Mouse (Mus musculus) CH12.LX (cell line): Measurements from ENCODE around the gene Olfr288. TPM values are rescaled to one million over a fixed set of nuclear protein-coding genes. Genes with fewer than 3 reads are reported as not detected.

Source experiments
- DNase-seq: peaks from one replicate; pipeline ENCODE4 v3.0.0-alpha.2; 2013; ENCODE audit errors: extremely low read depth
- H3K27ac ChIP-seq: 2 replicates; pipeline ENCODE4 v1.5.1; 2012; ENCODE audit warnings: low read depth, mild to moderate bottlenecking, control low read depth, moderate library complexity; ENCODE audit not compliant: insufficient read depth
- H3K27me3 ChIP-seq: replicated peaks from 2 replicates; pipeline ENCODE3; 2012; ENCODE audit warnings: inconsistent platforms
- H3K36me3 ChIP-seq, 2 experiments: replicated peaks in 1 of 2; 2 replicates each; pipeline versions ENCODE3 to v1.6.1; 2012; ENCODE audit warnings: inconsistent platforms in 1 of 2, low read length in 1 of 2, mild to moderate bottlenecking in 1 of 2, mixed read lengths in 1 of 2, moderate library complexity in 1 of 2; ENCODE audit not compliant: control insufficient read depth in 1 of 2, insufficient read depth in 1 of 2
- H3K4me1 ChIP-seq, 2 experiments: 2 replicates each; pipeline ENCODE4 v1.6.1; 2012; ENCODE audit warnings: inconsistent platforms in 1 of 2, moderate library complexity in 1 of 2; ENCODE audit not compliant: insufficient read depth in 2 of 2, control insufficient read depth in 1 of 2
- H3K4me2 ChIP-seq: 2 replicates; pipeline ENCODE4 v1.6.1; 2012; ENCODE audit warnings: low read depth, mild to moderate bottlenecking, control low read depth; ENCODE audit not compliant: poor library complexity, insufficient read depth, severe bottlenecking
- H3K4me3 ChIP-seq, 3 experiments: fragments of 150-350 bp in 1 of 3; sonication (generic) in 1 of 3; replicated peaks in 1 of 3; 2 replicates each; pipeline versions ENCODE3 to v1.5.1; 2011 to 2012; ENCODE audit warnings: low read depth in 2 of 3, low read length in 2 of 3, mild to moderate bottlenecking in 2 of 3, moderate library complexity in 2 of 3, control low read depth in 1 of 3, improper control_type of control experiment in 1 of 3, inconsistent platforms in 1 of 3, mixed read lengths in 1 of 3; ENCODE audit not compliant: poor library complexity in 1 of 3
- H3K79me2 ChIP-seq: replicated peaks from 2 replicates; pipeline ENCODE4 v1.6.1; 2012; ENCODE audit warnings: mild to moderate bottlenecking, moderate library complexity; ENCODE audit not compliant: control insufficient read depth, poor library complexity, insufficient read depth, severe bottlenecking; ENCODE audit errors: extremely low read depth
- H3K9ac ChIP-seq: 2 replicates; pipeline ENCODE4 v1.6.1; 2012; ENCODE audit warnings: low read depth, mild to moderate bottlenecking, control low read depth, moderate library complexity; ENCODE audit not compliant: insufficient read depth
- H3K9me3 ChIP-seq: replicated peaks from 2 replicates; pipeline ENCODE3; 2012; ENCODE audit warnings: low read length, inconsistent platforms, mixed read lengths
- CHD2 ChIP-seq: IDR thresholded peaks from 2 replicates; pipeline ENCODE4 v1.6.1; 2011; ENCODE audit warnings: low read length, improper control_type of control experiment
- ELF1 ChIP-seq: IDR thresholded peaks from 2 replicates; pipeline ENCODE4 v1.6.1; 2014; ENCODE audit warnings: low read depth, mild to moderate bottlenecking, inconsistent platforms, low read length, improper control_type of control experiment
- ETS1 ChIP-seq: conservative IDR thresholded peaks from 2 replicates; pipeline ENCODE4 v1.6.1; 2012; ENCODE audit warnings: low read depth, mild to moderate bottlenecking, inconsistent platforms, low read length, improper control_type of control experiment, moderate library complexity
- HCFC1 ChIP-seq: IDR thresholded peaks from 2 replicates; pipeline ENCODE4 v1.6.1; 2012; ENCODE audit warnings: low read depth, mild to moderate bottlenecking, inconsistent platforms, low read length, improper control_type of control experiment
- MAFK ChIP-seq: IDR thresholded peaks from 2 replicates; pipeline ENCODE4 v1.6.1; 2011; ENCODE audit warnings: low read length, improper control_type of control experiment; ENCODE audit not compliant: insufficient replicate concordance
- MAX ChIP-seq: IDR thresholded peaks from 2 replicates; pipeline ENCODE4 v1.6.1; 2011; ENCODE audit warnings: low read length, improper control_type of control experiment
- MXI1 ChIP-seq: IDR thresholded peaks from 2 replicates; pipeline ENCODE4 v1.6.1; 2011; ENCODE audit warnings: mild to moderate bottlenecking, low read depth, low read length, improper control_type of control experiment
- NELFE ChIP-seq: IDR thresholded peaks from 2 replicates; pipeline ENCODE4 v1.6.1; 2011; ENCODE audit warnings: low read depth, low read length, improper control_type of control experiment
- NRF1 ChIP-seq: IDR thresholded peaks from 2 replicates; pipeline ENCODE4 v1.6.1; 2014; ENCODE audit warnings: low read depth, mild to moderate bottlenecking, inconsistent platforms, low read length, improper control_type of control experiment, moderate library complexity
- PAX5 ChIP-seq: IDR thresholded peaks from 2 replicates; pipeline ENCODE4 v1.6.1; 2012; ENCODE audit warnings: low read length, inconsistent platforms, mixed read lengths
- POLR2A ChIP-seq: IDR thresholded peaks from 2 replicates; pipeline ENCODE4 v1.6.1; 2011; ENCODE audit warnings: low read depth, mild to moderate bottlenecking, improper control_type of control experiment, low read length
- POLR2AphosphoS2 ChIP-seq: IDR thresholded peaks from 2 replicates; pipeline ENCODE4 v1.6.1; 2011; ENCODE audit warnings: low read depth, low read length, improper control_type of control experiment
- RCOR1 ChIP-seq: conservative IDR thresholded peaks from 2 replicates; pipeline ENCODE4 v1.6.1; 2012; ENCODE audit warnings: low read depth, mild to moderate bottlenecking, inconsistent platforms, low read length, improper control_type of control experiment
- SIN3A ChIP-seq: IDR thresholded peaks from 2 replicates; pipeline ENCODE4 v1.6.1; 2012; ENCODE audit warnings: low read length, improper control_type of control experiment, inconsistent platforms
- TBP ChIP-seq: conservative IDR thresholded peaks from 2 replicates; pipeline ENCODE4 v1.6.1; 2011; ENCODE audit warnings: low read depth, low read length, improper control_type of control experiment
- TCF12 ChIP-seq: IDR thresholded peaks from 2 replicates; pipeline ENCODE4 v1.6.1; 2014; ENCODE audit warnings: low read depth, mild to moderate bottlenecking, inconsistent platforms, low read length, improper control_type of control experiment
- USF2 ChIP-seq: conservative IDR thresholded peaks from 2 replicates; pipeline ENCODE4 v1.6.1; 2011; ENCODE audit warnings: low read depth, low read length, improper control_type of control experiment
- ZC3H11A ChIP-seq: IDR thresholded peaks from 2 replicates; pipeline ENCODE4 v1.6.1; 2012; ENCODE audit warnings: low read depth, mild to moderate bottlenecking, inconsistent platforms, low read length, improper control_type of control experiment
- ZNF384 ChIP-seq: IDR thresholded peaks from 2 replicates; pipeline ENCODE4 v1.6.1; 2012; ENCODE audit warnings: low read depth, low read length, improper control_type of control experiment, inconsistent platforms
- dilution Hi-C: fragments of 300-500 bp; cut with MboI; formaldehyde crosslinking; loops from 2 replicates; pipeline ENCODE4 v1.14.3; 2020; ENCODE audit warnings: low sequenced_read_pairs; ENCODE audit not compliant: extremely low pct_unique_long_range_greater_than_20kb, extremely low pct_ligation_motif_present
- in situ Hi-C: fragments of 300-500 bp; cut with MboI; formaldehyde crosslinking; loops from 3 replicates; pipeline ENCODE4 v1.14.3; 2019; ENCODE audit warnings: low sequenced_read_pairs, low pct_ligation_motif_present, low pct_unique_long_range_greater_than_20kb, mixed read lengths
- polyA plus RNA-seq: library from polyadenylated mRNA; unstranded; fragments of >175 nt; gene quantifications from 2 replicates; pipeline ENCODE4 v1.2.1, GENCODE M21; 2012; ENCODE audit warnings: low read depth; ENCODE audit not compliant: insufficient read length
- total RNA-seq, 2 experiments: library from RNA; depleted of rRNA; stranded (reverse); fragments of 300-350 nt in 1 of 2; fragments of >200 nt in 1 of 2; gene quantifications; 2 replicates each; pipeline ENCODE4 v1.2.3; 2012 to 2014

Gene Olfr288
- total and polyA plus RNA-seq, 3 experiments, result not detected

DNA sequence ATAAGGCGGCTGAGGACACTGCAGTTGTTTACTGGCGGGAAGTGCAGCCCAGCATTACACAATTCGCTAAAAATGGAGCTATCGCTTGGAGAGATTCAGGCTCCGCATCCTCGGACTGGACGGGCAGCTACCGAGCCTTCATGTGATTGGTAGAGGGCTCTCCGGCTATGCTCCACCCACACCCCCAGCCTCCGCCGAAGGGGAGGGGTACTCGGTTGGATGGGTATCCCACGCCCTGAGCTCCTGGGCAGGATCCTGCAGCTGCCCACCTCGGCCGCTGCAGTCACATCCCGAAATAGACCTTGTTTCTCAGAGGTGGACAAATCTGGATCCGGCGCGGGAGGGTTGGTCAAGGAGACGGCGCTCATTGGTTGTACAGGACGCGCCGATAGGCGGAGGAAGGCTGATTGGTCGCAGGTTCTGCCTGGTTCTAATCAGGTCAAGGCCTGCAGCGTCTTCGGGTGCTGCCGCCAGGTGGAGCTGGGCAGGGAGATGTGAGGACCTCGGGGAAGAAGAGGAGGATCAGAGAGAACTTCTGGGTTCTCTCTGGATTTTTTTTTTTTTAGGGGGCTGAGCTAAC, 14.1 kb downstream of the Olfr288 start (continued):
- TF ChIP-seq ELF1 (no peak), SIN3A (peak; percentile 43; the same call in 1 of the 2 replicates), POLR2AphosphoS2 (no peak), RCOR1 (no peak), USF2 (no peak), CHD2 (peak; percentile 57; the same call in 1 of the 2 replicates), ZC3H11A (peak; percentile 31), MAX (peak; percentile 65; the same call in 1 of the 2 replicates), MAFK (no peak), PAX5 (no peak), NRF1 (no peak), ETS1 (no peak), TCF12 (peak; percentile 54; the same call in 1 of the 2 replicates)

DNA sequence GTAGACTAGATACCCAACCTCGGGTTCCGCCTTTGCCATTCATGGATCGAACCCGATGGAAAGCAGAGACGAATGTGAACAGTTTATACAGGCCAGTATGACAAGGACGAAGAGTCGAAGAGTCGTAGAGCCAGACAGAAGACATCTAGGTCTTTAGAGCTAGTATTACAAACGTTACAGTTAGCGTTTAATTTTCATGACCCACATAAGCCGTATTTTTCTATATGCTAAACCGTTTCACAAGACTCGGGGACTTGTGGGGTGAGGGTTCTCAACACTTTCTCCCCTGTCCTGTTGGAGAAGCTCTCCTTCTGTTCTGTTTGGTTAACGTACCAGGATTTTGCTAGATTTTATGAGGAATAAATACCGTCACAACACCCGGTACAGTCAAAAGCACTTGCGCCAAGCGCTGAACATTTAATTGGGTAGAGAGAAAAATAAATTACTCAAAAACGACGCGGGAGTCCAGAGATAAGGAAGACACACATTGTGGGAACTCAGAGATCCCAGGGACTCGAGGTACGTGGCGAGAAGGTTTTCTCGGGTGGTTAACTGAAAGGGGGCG, 14.7 kb downstream of the Olfr288 start:
- H3K27me3 ChIP-seq, result peaks cover 88% of the 10 kb centered on the region
- dilution Hi-C loops, result no loop called here
- peak overlapping the region; percentile 88 for H3K4me2 ChIP-seq
- H3K79me2 ChIP-seq, result no peaks in the 10 kb centered on the region
- no peak for DNase-seq
- H3K36me3 ChIP-seq, result no peaks in the 10 kb centered on the region
- peak overlapping the region; percentile 58 to 59 (median 59) for H3K4me3 ChIP-seq
- H3K9me3 ChIP-seq, result no peaks in the 10 kb centered on the region
- in situ Hi-C loops, result loop anchor here (10.0 kb wide), 3 partner anchors 204 to 324 kb away; partner anchors contain the start of gene Olfr283
- peak overlapping the region; percentile 4; the same call in 1 of the 2 replicates for H3K9ac ChIP-seq
- peaks cover 0 to 19% of the 10 kb centered on the region in 2 experiments; a peak in 2 of 4 replicates for H3K4me1 ChIP-seq
- no peak overlapping the region for H3K27ac ChIP-seq
- no peak for TF ChIP-seq NRF1
- TF ChIP-seq USF2, result no peak
- TF ChIP-seq HCFC1, result no peak
- TF ChIP-seq NELFE, result no peak
- TF ChIP-seq ELF1, result no peak
- no peak for TF ChIP-seq POLR2A
- TF ChIP-seq ZNF384, result no peak
- TF ChIP-seq ZC3H11A, result no peak
- TF ChIP-seq MXI1, result no peak
- no peak for TF ChIP-seq TBP
